Mouse (Mus musculus) c-Kit-negative CD71-positive TER-119-positive erythroid progenitor cells, embryonic 14.5 days (primary cell): ENCODE data around the gene Olfr638.
"Not testable (repeated sequence)": the region's sequence is repeated elsewhere in the genome, so short reads cannot be mapped to it uniquely, and the experiment has no call there.

Experiments
- DNase-seq: peaks from one replicate; pipeline ENCODE4 v3.0.0-alpha.2; 2013; ENCODE audit warnings: low read depth, low spot score

The Olfr638 gene

DNA sequence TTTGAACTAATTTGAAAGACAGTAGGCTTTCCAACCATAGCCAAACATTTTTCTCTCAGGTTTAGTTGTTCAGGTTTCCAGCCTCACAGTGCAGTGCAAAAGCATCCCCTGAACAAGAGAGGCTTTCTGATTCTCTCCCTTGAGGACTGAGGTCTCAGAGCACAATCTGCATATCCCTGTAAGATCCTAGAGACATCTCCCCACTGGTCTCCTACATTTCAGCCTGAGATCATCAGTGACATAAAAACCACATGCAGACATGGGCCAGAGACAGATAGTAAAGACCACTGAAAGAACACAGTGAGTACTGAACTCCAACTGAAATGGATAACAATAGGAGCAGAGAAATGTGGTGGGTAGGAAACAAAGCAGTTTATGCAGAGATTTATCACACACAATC lies at the start of gene Olfr638:
TSS of gene Olfr638 (plus strand) at position 301 of the 400 bp plus-strand sequence.
- no peak for DNase-seq

- DNase-seq, result not testable (repeated sequence)
Observed at GRCm38 (mm10) chr7:103966873-103967272, 31.7 kb upstream of the Olfr638 start.

GRCm38 (mm10) chr7:103970852-103971251 lies 27.7 kb upstream of the Olfr638 start, which contains the start of gene Olfr635:
Gene Olfr635, plus strand, starts transcription at chr7:103971152.
- no peak for DNase-seq

- no peak for DNase-seq
Observed at GRCm38 (mm10) chr7:103971782-103972181, 26.8 kb upstream of the Olfr638 start.

DNA sequence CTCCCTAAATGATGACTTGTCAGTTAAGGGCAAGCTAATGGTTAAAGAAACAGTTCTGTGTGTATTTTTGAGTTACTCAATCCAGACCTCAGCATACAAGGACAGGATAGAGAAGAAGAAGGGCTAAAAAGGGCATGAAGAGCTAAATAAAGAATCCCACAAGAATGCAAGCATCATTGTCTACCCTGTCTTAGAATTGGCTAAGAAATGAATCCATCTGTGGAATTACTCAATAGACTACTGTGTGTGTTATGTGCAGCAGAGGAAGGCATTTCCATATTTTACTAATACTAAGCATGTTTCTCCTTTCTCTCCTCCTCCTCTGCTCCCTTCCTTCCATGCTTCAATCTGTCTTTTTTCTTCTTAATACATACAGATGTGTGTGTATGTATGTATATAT lies 578 bp downstream of the Olfr638 start:
- DNase-seq, result no peak

- no peak for DNase-seq
Observed at GRCm38 (mm10) chr7:104017203-104017602, 18.7 kb downstream of the Olfr638 start, which contains the start of gene Olfr639. Gene Olfr639, minus strand, starts transcription at chr7:104017303.

DNA sequence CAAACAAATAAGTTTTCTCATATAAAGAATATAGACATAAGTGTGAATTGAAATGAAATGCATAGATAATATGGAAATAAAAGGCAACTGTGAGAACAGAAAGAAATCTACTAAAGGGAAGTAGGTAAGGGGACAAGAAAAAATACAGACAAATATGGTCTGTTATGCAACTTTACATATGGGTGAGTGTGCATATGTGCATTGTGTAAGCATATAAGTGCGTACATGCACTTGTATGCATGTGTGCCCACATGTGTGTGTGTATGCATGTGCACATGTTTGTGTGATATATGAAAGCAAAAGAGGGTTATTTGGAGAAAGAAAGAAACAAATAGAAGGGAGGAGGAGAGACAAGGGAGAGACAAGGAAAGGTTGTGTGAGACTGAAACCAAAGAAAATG lies 20.4 kb downstream of the Olfr638 start:
- DNase-seq, result no peak

DNA sequence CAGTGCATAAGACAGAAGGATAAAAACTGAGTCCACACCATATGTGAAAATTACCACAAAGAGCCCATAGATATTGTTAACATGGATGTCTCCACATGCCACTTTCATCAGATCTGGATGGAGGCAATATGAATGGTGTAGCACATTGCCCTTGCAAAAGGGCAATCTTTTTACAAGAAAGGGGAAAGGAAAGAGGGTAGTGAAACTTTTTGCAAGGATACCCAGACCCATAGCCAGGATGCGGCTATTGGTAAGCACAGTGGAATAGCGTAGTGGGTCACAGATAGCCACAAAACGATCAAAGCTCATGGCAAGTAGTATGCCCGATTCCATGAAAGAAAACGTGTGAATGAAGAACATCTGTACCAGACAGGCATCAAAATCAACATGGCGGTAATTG lies 23.1 kb downstream of the Olfr638 start:
- DNase-seq, result no peak

DNA sequence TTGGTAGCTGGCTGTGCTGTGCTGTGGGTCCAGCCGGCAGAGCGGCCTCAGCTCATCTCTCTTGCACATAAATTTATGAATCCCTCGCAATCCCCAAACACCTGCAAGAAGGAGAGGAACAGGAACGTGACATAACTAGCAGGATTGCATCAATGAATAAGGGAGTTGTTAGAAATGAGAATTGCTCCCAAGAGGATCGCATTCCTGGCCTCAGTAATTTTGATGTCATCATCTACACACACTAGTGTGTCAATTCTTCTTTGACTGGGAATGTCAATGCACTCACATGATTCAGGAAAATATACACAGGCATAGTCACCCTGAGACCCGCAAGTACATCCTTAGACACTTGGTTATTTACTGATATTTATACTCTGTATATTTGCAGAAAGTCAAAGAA lies 26.9 kb downstream of the Olfr638 start, which contains the start of gene Olfr640:
TSS of gene Olfr640 (minus strand) at position 101 of the 400 bp plus-strand sequence.
- no peak for DNase-seq

DNA sequence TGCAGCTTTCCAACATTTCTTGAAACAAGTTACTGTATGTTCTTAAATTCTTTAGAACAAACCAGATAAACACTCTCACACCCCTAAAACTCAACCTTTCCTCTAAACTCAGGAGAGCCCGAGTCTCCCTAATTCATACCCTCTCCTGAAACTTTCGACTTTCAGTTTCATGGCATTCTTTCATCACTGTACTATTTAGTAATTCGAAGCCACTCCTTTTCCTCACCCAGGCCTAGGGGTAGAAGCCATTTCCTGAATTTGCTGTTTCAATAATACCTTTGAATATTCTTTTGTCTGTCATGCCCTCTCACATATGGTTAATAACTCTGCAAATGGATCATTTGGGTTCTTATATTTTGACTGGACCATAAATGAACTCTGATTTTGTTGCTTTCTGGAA lies 28.4 kb downstream of the Olfr638 start:
- no peak for DNase-seq

DNA sequence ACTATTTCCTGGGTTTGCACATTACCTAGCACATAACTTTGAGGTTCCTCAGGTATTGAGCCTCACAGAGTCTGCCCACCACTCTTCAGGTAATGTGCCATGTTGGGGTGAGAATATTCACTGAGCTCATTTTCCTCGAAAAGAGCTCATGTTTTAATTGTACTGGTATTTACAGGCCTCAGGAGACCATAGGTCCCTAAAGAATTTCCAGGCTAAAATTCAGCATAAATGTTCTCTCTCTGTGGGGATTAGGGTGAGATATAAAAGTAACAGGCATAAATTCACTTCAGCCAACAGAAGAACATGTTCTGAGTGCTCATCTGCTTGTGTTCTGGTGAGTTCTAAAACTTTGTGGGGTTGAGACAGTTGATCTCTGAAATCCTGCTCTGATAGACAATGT lies 36.6 kb downstream of the Olfr638 start, which contains the start of gene Olfr641:
TSS of gene Olfr641 (plus strand) at position 301 of the 400 bp plus-strand sequence.
- no peak for DNase-seq

- no peak for DNase-seq
Observed at GRCm38 (mm10) chr7:104050745-104051144, 52.2 kb downstream of the Olfr638 start.

DNA sequence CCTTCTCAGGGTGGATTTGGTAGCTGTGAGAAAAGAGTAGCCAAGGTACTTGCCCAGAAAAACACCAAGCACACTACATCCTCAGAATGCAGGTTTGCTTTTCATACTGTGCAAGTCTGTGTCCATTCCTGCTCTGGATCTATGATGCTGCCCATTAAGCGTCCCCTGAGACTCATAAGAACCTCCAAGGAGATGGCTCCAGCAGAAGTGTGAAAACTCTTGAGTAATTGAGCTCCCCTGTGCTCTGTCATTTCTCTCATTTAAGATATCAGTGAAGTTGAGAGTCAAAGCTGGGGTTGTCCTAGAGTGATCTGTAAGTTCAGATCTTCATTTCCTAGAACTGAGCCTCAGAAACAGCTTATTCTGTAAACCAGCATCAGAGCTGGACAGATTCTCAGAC lies 54.0 kb downstream of the Olfr638 start, which contains the start of gene Olfr642:
TSS of gene Olfr642 (minus strand) at position 101 of the 400 bp plus-strand sequence.
- DNase-seq, result no peak
